Mouse (Mus musculus) bone marrow, adult 2 months (tissue): ENCODE measurements around the gene Dclk2.

Experiments used
- CTCF ChIP-seq: fragments of 200-500 bp; IDR thresholded peaks from 2 replicates; pipeline ENCODE4 v1.5.1; 2011; ENCODE audit warnings: low read length, control low read depth; ENCODE audit not compliant: control insufficient read depth, insufficient read depth
- POLR2A ChIP-seq: fragments of 200-500 bp; IDR thresholded peaks from 2 replicates; pipeline ENCODE4 v1.6.1; 2011; ENCODE audit warnings: low read depth, mild to moderate bottlenecking, control low read depth, low read length, borderline replicate concordance; ENCODE audit not compliant: control insufficient read depth

- no peak for TF ChIP-seq CTCF
- no peak for TF ChIP-seq POLR2A
Measured at GRCm38 (mm10) chr3:86788711-86789110, 131.9 kb downstream of the Dclk2 start.
